Comparison of ENCODE assay signal across 23 mouse cellular contexts in the genomic region with DNA sequence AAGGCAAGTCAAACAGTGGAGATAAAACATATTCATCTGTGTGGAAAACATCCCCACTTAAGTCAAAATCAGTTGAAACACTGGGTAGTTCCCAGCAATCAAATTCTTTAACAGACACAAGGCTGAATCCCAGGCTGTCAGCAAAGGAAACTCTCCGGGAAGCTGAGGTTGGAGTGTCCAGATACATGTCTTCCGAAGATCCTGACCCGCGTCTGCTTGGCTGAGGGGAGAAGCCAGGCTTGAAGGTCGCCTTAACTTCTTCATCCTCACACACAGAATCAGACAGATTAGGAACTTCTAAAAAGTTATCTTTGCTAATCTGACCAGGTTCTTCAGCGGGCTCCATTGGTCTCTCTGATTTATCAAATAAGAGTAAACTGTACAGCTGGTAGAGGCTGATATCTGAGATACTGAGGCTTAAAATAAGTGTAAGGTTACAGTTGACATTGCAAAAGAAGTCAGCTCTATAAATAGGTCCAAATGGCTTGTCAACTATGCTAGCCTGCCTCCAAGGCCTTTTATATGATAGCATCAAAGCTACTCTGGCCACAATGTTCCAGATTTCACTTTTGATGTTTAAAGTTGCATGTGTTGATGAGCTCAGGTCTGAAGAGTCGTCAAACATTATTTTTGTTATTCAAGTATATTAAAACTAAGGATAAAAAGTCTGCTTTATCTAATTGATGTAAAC. TPM values are rescaled to one million over a fixed set of nuclear protein-coding genes. Genes with fewer than 3 reads are reported as not detected.
DNase-seq lines count a peak whose midpoint lies in the region; ATAC-seq and TF ChIP-seq lines count a peak whose summit lies in the region.
"Had no signal": no experiment of that assay in that cellular context is flagged by ENCODE, and none has a peak within 500 bp of the region (broad histone marks: within the 10 kb centered on the region; RNA-seq: fewer than 3 reads in every experiment).

A gene (minus strand): TSS at position 374 of the 691 bp plus-strand sequence.

- 0 out of 2 replicates have a peak, but pooled peaks have one; percentile 31 for ATAC-seq in heart, embryonic 11.5 days (replicated peaks; ENCODE audit: insufficient number of reproducible peaks, low FRiP score, low TSS enrichment)
- no peak for ATAC-seq in kidney, embryonic 14.5 days (ENCODE audit: low FRiP score, low TSS enrichment)
- ATAC-seq: forebrain, embryonic 15.5 days; hindbrain, embryonic 16.5 days had no signal

- peak within 1 kb of the TSS; percentile 33 for H3K4me3 ChIP-seq in heart, embryonic 11.5 days (ENCODE audit: low read depth, low read length)
- no peak within 1 kb of the TSS for H3K4me3 ChIP-seq in layer of hippocampus, adult 2 months
- no peak within 1 kb of the TSS for H3K4me3 ChIP-seq in kidney, embryonic 14.5 days (ENCODE audit: low read length)
- H3K4me3 ChIP-seq: erythroblast, embryonic 14.5 days; forebrain, embryonic 15.5 days; midbrain, embryonic 12.5 days had no signal

- no peak for TF ChIP-seq CTCF in layer of hippocampus, adult 2 months (conservative IDR thresholded peaks at IDR 0.05)

- peak within 1 kb of the TSS; percentile 52 for H3K9ac ChIP-seq in heart, embryonic 11.5 days (ENCODE audit: low read depth, low read length)
- H3K9ac ChIP-seq in kidney, embryonic 14.5 days (ENCODE audit: low read depth, low read length) = no peak within 1 kb of the TSS
- H3K9ac ChIP-seq: forebrain, embryonic 15.5 days; midbrain, embryonic 12.5 days had no signal

- no peaks in the 10 kb centered on the region for H3K27me3 ChIP-seq in heart, embryonic 11.5 days (ENCODE audit: control insufficient read depth, insufficient read depth, low read length)
- H3K27me3 ChIP-seq in kidney, embryonic 14.5 days (ENCODE audit: control insufficient read depth, insufficient read depth, low read length) = no peaks in the 10 kb centered on the region
- H3K27me3 ChIP-seq: forebrain, embryonic 15.5 days; midbrain, embryonic 12.5 days had no signal

- DNase-seq in gastrocnemius, adult 18-20 months (ENCODE audit: low spot score) = peak; percentile 52
- DNase-seq in gastrocnemius, postnatal 36 days = peak; percentile 4 to 17
- peak in 1 of 2 experiments; percentile 21 for DNase-seq in heart, postnatal 14 days
- DNase-seq in liver = no peak
- no peak for DNase-seq in layer of hippocampus, adult 2 months (ENCODE audit: low spot score in 2 of 2)
- no peak for DNase-seq in lung, adult 18-20 months
- DNase-seq: adrenal gland, postnatal 14 days; cerebellum, adult 11-12 months; cerebellum, postnatal 25 days; kidney, adult 11 months; kidney, postnatal 14 days; right cerebral cortex, postnatal 14 days; thymus, postnatal 25 days had no signal

- intact Hi-C loops in gastrocnemius, postnatal 36 days (cut with DNase I) = loop anchor here (10.0 kb wide), 1 partner anchor 170 kb away; no protein-coding TSS in a partner anchor
- intact Hi-C loops in heart, postnatal 14 days (cut with DNase I) = loop anchor here (10.0 kb wide), 1 partner anchor 170 kb away; no protein-coding TSS in a partner anchor

- no peaks in the 10 kb centered on the region for H3K4me1 ChIP-seq in heart, embryonic 11.5 days (ENCODE audit: control insufficient read depth, insufficient read depth, low read length)
- no peaks in the 10 kb centered on the region for H3K4me1 ChIP-seq in kidney, embryonic 14.5 days (ENCODE audit: control insufficient read depth, insufficient read depth, low read length)
- H3K4me1 ChIP-seq: forebrain, embryonic 15.5 days; midbrain, embryonic 12.5 days had no signal

- peak within 1 kb of the TSS; percentile 54 for H3K4me2 ChIP-seq in heart, embryonic 11.5 days
- H3K4me2 ChIP-seq in kidney, embryonic 14.5 days (replicated peaks; ENCODE audit: low read depth, low read length) = no peak within 1 kb of the TSS
- H3K4me2 ChIP-seq: forebrain, embryonic 15.5 days; midbrain, embryonic 12.5 days had no signal

- peak within 1 kb of the TSS; percentile 83 for H3K27ac ChIP-seq in heart, embryonic 11.5 days (ENCODE audit: low read depth, low read length)
- no peak within 1 kb of the TSS for H3K27ac ChIP-seq in layer of hippocampus, adult 2 months
- H3K27ac ChIP-seq in kidney, embryonic 14.5 days (ENCODE audit: low read depth, low read length) = no peak within 1 kb of the TSS
- H3K27ac ChIP-seq: forebrain, embryonic 15.5 days; macrophage; midbrain, embryonic 12.5 days had no signal

- H3K9me3 ChIP-seq in heart, embryonic 11.5 days (replicated peaks; ENCODE audit: control insufficient read depth, low read length) = no peaks in the 10 kb centered on the region
- no peaks in the 10 kb centered on the region for H3K9me3 ChIP-seq in kidney, embryonic 14.5 days (ENCODE audit: control insufficient read depth, low read length)
- H3K9me3 ChIP-seq: forebrain, embryonic 15.5 days; midbrain, embryonic 12.5 days had no signal

- WGBS in heart, embryonic 11.5 days (ENCODE audit: insufficient replicate concordance) = 41% methylated on average over 7 of the region's 7 CpGs
- 84% methylated on average over 7 of the region's 7 CpGs for WGBS in kidney, embryonic 14.5 days

- no peaks in the 10 kb centered on the region for H3K36me3 ChIP-seq in heart, embryonic 11.5 days (ENCODE audit: control insufficient read depth, insufficient read depth, low read length)
- H3K36me3 ChIP-seq in kidney, embryonic 14.5 days (ENCODE audit: control insufficient read depth, insufficient read depth, low read length) = no peaks in the 10 kb centered on the region
- H3K36me3 ChIP-seq: forebrain, embryonic 15.5 days; midbrain, embryonic 12.5 days had no signal

RNA-seq across cellular contexts. Expression of the gene that starts here (rescaled TPM):
- total RNA-seq in gastrocnemius, adult 18-20 months (2021) = 100 to 1,000 TPM; 207 to 247 TPM
- 100 to 1,000 TPM; 175 to 229 TPM for total RNA-seq in gastrocnemius, postnatal 36 days (2021)
- polyA plus RNA-seq in heart, embryonic 11.5 days (2014; fragmentation: Nextera tagmentation; extraction: Ambion mirVana) = 3.8 and 4.0 TPM in 2 replicates
- 10 to 100 TPM; 57.4 to 59.7 TPM for total RNA-seq in heart, postnatal 14 days (2021)
- total RNA-seq in layer of hippocampus, adult 2 months (2021) = not detected
- polyA plus RNA-seq in kidney, embryonic 14.5 days (2014; fragmentation: Nextera tagmentation; extraction: Ambion mirVana) = 0.06 TPM in 1 of 2 replicates, not detected in the other
- total RNA-seq: layer of hippocampus, postnatal 10 days; left cerebral cortex, postnatal 14 days had no signal
- polyA plus RNA-seq: erythroblast, embryonic 14.5 days; forebrain, embryonic 15.5 days; hindbrain, embryonic 16.5 days; macrophage; midbrain, embryonic 12.5 days; neural tube, embryonic 14.5 days had no signal

Comparison
In these comparisons a context has a peak if more than half of its experiments do, and no peak if none do; other contexts are left out.
1. RNA of the gene that starts here (total RNA-seq): 207 to 247 TPM in gastrocnemius, adult 18-20 months, 175 to 229 TPM in gastrocnemius, postnatal 36 days and 57.4 to 59.7 TPM in heart, postnatal 14 days; not detected in layer of hippocampus, adult 2 months; every median in the first group is over 10 times any median in the second.
2. DNase-seq: peak in gastrocnemius, adult 18-20 months (single experiment) and gastrocnemius, postnatal 36 days (2 of 2); none in liver (single experiment), layer of hippocampus, adult 2 months (0 of 2) and lung, adult 18-20 months (0 of 2).